Mouse (Mus musculus) B cell, adult 2 months (primary cell): ENCODE measurements around the gene Mkln1.

ENCODE experiments used
- DNase-seq, 2 experiments: peaks; one replicate each; pipeline ENCODE4 v3.0.0; 2022

Mkln1 gene

DNA sequence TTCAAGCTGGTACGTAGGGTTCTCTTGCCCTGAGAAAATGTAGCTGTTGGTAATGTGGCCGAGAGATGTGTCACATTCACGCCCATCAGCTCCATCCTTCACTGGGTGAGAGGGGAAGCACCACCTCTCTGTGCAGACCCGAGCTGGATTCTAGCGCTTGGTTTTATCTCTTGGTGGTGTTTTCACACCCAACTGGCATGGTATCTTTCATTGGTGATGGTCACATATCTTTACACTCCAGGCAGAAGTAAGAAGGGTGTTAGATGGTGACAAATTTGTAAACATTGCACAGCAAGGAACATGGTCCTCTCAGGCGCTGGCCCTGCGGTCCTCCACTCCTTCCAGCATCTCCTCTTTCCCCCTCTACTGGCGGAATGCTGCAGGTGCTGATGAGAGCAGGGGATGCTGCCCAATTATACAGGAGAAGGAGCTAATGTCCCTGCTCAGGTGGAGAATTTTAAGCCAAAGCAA lies 120.5 kb downstream of the Mkln1 start:
- DNase-seq: no peak

DNA sequence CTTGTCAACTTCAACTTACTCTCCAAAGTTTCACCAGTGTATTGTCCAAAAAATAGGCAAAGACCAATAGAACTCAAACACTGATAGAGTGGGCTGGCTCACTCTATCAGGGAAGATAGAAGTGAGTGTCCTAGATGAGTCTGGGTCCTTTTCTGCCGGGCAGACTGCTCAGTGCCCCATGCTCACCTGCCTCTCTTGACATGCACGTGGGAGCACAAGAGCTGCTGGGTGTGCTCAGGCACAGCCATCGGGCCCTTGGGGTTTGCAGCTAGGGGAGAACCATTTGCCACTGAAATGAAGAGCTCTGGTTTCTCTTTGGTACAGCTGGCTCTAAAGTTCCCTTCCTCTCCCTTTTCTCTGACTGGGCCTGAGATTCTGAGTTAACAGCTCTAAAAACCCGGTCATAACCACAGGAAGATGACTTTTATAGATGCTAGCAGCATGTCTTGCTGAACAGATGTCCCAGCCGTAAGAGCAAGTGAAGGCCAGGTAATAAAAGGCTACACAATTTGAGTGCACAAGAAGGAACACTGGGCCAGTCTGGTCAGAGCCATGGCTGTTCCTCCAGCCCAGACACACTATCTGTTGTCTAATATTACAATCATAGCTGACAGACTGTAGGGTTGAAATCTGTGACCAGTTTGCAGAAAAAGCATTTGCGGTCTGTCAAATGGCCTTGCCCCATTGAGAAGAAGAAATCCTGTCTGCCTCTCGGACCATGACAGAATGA lies 122.1 kb downstream of the Mkln1 start:
- no peak for DNase-seq

DNA sequence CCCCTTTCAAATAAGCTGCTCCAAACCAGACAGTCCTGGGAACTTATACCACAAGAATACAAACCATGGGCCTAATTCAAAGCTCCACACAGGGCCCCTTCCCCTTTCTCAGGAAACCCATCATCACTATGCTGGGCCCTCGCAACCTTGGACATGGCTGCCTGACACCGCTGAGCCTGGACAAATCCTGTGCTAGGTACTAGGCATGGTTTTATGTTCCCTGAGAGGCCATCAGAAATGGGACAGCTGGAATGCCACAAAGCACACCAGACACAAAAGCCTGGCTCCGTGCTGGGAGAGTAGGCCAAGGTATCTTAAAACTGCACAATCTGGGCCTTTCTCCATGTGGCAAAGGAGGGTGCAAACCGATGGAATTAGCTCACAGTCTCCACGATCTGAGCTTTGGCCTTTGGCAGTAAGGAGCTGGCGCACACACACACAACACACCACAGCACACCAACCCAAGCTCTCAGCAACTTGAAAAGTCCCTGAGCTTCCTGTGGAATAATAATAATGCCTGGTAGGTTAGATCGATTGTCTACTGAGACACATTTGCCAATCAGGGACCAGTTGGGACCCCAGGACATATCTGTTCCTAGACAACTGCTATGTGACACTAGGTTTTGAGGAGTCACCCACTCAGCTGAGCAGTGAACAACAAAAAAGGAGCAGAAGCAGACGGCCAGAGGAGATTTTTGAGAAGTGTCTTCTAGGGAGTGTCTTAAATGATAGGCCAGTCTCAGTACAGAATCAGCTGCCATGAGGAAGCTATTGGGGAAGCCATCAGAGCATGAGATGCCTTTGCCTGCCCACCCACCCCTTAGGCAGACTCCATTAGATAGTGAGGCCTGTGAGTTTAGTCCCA lies 123.2 kb downstream of the Mkln1 start:
- no peak for DNase-seq

DNA sequence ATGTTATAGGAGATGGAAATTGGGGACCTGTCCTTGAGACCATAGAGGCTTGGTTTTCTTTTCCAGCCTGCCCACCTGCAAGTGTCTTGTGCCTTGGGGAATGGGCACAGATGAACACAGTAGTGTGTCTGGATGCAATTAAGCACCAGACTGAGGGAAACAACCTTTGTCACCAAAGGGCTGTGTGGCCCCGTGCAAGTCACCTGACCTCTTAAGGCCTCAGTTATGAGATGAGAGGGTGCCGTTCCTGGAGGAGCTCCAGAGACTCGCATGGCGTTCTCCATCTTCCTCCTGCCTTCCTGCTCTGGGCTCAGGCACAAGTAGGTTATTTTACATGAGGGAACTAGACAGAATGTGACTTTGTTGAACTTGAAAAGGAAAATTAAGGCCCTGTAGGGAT lies 123.9 kb downstream of the Mkln1 start:
- no peak for DNase-seq

DNA sequence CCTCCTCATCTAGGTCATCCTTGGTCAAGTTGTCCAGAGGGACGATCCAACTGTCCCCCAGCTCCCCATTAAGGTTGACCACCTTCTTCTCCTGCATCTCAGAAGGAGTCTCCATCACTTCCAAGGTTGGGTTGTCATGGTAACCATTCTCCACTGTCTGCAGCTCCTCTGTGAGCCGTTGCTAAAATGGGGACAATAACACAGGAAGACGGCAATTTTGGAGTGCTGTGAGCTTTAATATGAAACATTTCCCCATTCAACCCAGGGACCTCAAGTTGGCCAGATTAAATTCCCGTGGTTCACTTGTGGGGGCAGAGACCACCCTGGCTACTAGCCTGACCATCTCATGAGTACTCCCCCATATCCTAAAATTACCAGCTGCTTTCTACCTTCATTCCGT lies 124.5 kb downstream of the Mkln1 start:
- no peak for DNase-seq

DNA sequence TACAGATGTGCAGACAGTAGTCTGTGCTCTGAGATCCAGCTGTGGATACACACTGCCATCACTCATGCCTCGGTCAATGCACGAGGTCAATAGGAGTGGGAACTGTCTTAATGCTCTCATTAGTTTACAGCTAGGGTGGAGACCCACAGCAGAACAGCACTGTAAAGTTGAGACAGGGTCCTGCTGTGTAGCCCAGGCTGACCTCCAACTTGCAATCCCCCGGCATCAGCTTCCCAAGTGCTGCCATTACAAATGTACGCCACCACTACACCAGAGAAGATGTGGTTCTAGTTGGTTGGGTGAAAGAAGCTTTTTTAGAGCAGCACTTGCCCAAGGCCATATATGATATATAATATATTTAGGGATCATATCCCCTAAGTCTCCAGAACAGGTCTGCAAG lies 125.1 kb downstream of the Mkln1 start:
- no peak for DNase-seq

DNA sequence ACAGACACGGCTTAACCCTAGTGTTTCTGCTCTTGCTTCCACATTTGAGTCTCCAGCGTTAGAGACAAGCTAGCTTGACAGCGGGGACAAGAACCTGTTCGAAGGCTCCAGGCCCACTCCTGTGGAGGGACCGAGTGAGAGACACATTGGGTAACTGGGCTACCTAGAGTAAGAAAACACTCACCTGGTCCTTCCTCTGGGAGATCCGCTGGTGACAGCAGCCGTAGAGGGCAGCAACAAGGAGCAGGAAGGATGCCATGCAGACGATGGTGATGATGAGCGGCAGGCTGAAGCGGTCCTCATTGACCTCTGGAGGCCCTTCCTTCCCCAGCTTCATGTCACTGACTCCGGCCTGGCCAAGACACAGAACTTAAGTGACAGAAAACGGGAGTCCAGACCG lies 125.6 kb downstream of the Mkln1 start:
- DNase-seq: no peak

DNA sequence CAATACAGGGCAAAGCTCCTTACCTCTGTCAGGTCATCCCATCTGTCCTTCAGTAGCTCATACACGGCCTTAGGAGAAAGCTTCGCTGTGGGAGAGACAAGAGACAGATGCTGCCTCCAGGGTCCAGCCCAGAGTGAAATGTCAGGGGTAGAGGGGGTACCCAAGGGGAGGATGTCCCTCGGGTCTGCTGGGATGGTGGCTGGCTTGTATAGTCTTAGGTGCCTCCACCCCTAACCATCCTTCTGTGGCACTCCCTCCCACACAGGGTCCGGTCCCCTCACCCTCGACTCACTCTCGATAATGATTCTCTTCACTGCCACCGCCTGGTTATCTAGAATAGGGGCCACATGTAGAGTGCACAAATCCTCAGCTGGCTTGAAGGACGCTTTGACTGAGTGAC lies 126.1 kb downstream of the Mkln1 start:
- no peak for DNase-seq

DNA sequence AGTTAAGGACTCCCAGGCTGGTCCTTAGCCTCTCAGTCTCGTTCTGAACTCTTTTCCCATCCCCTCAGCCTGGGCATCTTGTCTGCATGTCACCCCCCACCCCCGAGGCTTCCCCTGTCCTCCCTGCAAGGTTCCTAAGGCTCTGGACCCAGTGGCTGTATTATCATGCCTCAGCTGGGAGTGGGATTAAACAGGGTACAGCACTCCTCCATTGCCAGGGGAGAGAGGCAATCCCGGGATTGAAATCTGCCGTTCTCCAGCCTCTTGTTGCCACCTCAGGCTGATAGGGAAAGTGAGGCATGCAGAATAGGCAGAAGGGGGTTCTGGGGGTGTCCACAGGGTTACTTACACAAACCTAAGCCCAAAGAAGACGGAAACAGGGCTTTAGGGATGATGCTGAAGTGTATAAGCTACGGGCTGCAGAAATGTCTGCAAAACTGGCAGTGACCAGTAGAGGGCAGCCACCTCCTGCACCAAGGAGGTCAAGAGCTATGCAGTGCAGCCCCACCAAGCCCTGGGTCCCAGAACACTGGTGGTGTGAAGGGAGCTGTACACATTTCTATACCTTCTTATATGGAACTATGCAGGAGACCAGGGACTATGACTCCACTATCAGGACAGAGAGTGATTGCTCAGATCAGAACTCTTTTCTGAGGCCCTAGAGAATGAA lies 126.8 kb downstream of the Mkln1 start:
- DNase-seq: peak; percentile 46 to 47

DNA sequence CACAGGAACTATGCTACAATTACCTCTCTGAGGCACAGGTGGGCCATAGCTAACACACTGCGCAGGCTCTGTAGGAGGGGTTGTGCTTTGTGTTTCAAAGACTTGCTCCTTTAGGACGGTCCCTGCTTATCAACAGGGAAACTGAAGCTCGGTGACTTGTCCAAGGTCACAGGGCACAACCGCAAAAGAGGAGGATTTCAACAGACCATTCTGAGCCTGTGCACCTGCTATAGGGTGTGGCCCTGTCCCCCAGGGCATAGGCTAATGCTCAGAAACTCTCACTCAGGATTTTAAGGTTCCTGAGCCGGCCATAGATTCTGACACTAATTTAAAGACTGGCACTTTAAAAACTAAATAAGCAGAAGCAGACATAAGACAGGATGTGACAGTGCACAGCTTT lies 128.4 kb downstream of the Mkln1 start:
- DNase-seq: no peak

DNA sequence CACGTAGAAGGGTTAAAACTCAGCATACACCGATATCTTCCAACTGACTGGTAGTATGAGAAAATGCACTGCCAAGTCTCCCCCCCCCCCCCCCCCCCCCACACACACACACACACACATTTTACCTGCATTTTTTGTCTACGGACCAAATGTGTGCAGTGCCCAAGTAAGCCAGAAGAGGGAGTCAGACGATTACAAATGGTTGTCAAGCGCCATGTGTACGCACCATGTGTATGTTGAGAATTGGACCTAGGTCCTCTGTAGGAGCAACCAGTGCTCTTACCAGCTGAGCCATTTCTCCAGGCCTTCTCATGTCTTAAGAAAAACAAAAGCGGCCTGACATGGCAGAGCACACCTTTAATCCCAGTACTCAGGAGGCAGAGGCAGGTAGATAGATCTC lies 129.4 kb downstream of the Mkln1 start:
- peak in 1 of 2 experiments; percentile 19 for DNase-seq

DNA sequence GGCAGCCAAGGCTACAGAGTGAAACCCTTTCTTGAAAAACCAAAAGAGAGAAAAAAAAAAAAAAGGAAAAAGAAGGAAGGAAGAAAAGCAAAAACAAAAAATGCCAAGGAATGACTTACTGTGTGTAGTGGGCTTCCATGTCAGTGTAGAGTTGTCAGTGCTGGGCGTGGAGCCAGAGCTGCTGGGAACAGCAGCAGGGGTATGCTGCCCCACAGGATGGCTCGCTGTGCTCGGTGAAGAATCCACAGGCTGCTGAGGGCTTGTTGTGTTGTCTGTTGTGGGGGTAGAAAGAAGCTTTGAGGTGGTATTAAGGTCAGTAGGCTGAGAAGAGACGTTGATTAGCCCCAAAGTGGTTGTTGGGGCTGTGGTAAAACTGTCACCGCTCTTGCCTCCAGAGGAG lies 129.8 kb downstream of the Mkln1 start:
- DNase-seq: no peak

DNA sequence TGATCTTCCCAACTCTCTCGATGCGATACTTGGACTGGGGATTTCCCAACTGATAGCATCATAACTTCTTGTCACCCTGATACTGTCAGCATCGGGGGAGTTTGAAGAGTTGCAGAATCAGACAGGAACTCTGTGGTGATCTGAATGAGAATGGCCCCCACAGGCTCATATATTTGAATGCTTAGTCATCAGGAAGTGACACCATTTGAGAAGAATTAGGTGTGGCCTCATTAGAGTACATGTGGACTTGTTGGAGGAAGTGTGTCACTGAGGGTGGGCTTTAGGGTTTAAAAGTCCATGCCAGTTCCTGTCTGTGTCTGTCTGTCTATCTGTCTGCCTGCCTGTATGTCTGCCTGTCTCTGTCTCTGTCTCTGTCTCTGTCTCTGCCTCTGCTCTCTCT lies 133.3 kb downstream of the Mkln1 start:
- no peak for DNase-seq

DNA sequence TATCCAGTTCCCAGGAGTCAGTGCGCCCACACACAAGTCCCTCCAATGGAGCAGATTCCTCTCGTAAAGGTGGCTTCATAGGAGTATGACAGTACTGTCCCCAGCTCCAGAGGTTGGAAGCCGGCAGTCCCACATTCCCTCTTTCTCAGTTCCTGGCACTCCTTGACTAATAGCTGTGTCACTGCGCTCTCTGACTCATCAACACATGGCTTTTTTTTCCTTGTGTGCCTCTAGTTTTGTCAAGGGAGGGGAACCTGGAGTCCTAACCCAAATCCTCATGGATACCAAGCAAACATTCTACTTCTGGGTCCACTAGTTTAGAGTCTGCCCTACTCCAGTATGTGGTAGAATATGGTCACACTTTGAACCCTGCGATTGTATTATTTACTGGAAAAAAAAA lies 136.2 kb downstream of the Mkln1 start:
- DNase-seq: no peak

DNA sequence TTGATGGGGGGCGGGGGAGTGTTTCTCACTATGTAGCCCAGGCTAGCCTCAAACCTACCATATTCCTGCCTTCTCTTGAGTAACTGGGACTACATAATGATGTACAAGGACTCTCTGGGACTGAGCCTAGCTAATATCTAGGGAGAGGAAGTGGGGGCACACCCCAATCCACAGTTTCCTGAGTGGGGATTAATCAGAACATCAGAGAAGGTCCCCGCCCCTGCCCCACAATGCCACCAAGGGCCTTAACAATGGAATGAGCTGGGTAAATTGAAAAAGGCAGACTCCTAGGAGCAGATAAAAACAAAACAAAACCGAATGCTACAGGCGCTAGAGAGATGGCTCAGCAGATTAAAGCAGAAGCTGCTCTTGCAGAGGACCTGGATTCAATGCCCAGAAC lies 138.7 kb downstream of the Mkln1 start:
- no peak for DNase-seq

DNA sequence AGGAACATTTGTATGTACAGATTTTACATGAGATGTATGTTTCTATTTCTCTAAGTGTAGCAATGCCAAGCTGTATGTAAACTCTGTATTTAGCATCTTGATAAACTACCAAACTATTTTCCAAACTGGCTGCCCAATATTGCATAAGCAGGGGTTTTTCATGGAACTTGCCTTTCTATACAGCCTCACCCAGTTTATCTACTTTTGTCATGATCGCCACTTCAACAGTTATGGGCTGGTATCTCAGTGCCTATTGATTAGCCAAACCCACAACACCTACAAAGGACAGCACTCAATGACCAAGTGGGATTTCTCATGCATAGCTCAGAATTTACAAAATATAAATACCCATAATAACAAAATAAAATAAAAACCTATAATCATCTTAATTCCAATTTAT lies 139.6 kb downstream of the Mkln1 start:
- DNase-seq: no peak

DNA sequence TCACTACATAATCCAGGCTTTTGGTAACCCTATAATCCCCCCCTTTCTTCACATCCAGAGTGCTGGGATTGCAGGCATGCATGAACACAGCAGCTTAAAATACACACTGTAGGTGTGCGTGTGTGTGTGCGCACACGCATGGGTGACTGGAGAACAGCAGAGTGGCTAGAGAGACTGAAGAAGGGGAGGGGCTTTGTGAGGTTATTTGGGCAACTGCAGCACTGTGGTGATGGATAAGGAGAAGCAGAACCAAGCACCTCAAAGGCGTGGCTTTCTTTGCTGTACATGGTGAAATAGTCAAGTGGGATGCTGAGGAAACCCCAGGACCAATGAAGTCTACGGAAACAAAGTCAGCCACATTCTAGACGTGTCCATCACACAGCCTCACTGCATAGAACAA lies 141.5 kb downstream of the Mkln1 start:
- DNase-seq: no peak

DNA sequence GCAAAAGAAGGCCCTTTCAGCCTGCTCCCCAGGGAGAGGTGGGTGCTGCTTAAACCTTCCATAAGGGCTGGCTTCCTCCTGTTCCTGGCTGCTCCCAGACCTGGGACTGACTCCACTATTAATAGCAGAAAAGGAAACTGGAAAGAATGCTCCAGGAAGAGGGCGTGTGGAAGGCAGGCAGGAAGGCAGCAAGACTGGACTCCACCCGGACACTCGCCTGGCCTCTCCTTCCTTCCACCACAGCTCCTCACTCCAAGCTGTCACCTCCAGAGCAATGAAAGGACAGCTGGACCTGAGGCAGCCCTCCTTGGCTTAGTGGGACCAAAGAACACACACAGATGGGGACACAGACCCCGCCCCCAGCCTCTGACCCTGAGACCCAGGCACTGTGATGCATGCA lies 145.8 kb downstream of the Mkln1 start:
- DNase-seq: no peak

DNA sequence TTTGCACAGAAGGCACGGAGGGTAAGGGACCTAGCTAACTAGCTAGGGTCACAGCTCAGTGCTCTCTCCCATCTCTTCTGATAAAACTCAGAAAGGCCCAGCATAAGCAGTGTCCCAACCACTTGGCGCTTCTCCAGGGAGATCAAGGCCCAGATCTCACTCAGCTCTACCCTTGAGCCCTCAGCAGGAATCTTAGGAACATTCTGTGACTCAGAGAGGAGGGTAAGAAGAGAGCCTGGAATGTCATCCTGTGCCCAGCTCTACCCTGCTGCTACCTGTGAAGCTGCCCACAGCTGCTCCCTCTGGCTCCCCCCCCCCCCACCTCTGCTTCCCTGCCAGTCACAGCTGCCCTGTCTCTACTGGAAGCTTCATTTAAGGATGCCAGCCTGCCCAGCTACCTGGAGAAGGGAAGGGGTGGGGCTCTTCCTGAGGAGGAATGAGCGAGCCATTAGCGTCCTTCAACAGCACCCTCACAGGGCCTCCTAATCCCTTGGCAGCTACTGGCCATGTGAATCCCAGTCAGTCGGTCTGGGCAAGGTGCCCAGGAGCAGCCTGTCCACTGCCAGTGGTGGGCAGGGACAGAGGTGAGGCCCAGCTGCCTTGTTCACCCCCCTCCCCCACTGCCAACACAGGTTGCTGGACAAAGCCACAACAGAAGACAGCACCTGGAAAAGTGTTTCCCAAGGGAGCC lies 151.0 kb downstream of the Mkln1 start:
- no peak for DNase-seq

DNA sequence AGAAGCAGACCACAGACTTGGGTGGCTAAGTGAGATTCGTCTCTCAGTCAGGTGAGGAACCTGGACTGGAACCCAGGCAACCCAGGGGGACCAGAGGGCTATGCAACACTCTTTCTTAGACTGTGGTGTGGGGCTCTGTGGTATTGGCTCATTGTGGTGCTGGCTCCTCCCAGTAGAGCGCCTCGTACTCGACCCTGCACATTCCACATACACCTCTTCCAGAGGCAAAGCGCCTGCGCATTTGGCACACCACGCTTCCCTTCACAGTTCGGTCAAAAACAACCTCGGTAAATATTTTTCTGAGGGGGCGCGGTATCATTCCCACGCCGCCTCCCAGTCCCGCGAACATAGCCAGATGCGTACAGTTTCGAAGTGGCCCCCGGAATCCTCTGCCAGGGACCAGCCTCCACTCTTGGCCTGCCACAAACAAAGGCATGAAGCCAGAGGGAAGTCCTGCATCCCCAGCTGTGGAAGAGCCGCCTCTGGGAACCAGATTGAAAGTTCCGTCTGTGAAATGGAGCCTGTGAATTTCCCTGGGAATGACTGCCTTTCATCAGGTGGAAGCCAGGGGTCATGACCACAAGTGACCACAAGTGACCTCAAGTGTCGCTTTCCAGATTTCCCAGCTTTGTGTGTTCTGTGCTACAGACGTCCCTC lies 152.5 kb downstream of the Mkln1 start:
- DNase-seq: no peak

DNA sequence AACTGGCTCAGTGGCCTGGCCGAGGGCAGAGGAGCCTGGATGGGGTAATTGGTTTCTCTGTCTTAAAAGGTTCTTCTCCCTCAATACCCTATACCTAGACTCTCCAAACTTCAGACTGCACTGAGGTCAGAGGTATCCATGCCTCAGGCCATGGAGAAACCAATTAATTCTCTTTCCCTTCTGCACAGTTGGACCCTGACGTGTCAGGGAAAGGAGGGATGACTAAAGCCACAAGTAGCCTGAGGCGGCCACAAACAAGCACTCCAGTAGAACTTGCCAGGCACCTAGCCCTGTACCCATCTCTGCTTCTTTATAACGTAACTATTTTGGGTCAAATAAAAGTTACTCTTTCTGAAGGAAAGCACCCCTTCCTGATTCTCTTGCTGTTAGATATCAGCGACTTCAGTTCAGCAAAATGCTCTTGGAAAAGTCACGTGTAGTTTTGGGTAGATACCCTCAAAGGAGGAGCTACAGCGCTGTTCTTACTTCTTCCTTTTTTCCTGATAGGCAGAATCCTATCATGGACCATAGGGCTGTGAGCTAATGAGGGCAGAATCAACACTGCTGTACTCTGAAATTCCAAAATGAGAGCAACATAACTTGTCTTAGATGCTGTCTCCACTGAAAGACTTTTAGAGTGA lies 158.0 kb downstream of the Mkln1 start:
- no peak for DNase-seq
